Mouse (Mus musculus) lung, embryonic 15.5 days (tissue): ENCODE results near the gene Hnrnpdl. TPM values are rescaled to one million over a fixed set of nuclear protein-coding genes. Genes with fewer than 3 reads are reported as not detected.

Source experiments
- ATAC-seq: fragments of 200-750 bp; cut with Nextera tagmentation; 2 replicates; pipeline ENCODE4 v1.8.0; 2017; ENCODE audit warnings: moderate number of reproducible peaks, borderline replicate concordance; ENCODE audit not compliant: low FRiP score, low TSS enrichment; ENCODE audit errors: extremely low read depth
- H3K27ac ChIP-seq: fragments of 300-500 bp; sonication (generic); 2 replicates; pipeline ENCODE4 v1.5.1; 2015; ENCODE audit warnings: moderate library complexity, mild to moderate bottlenecking, inconsistent platforms
- H3K27me3 ChIP-seq: fragments of 300-500 bp; sonication (generic); 2 replicates; pipeline ENCODE4 v1.6.1; 2015; ENCODE audit warnings: inconsistent platforms
- H3K36me3 ChIP-seq: fragments of 300-500 bp; sonication (generic); 2 replicates; pipeline ENCODE4 v1.6.1; 2015; ENCODE audit warnings: inconsistent platforms
- H3K4me1 ChIP-seq: fragments of 300-500 bp; sonication (generic); 2 replicates; pipeline ENCODE4 v1.6.1; 2015; ENCODE audit warnings: inconsistent platforms
- H3K4me2 ChIP-seq: fragments of 300-500 bp; sonication (generic); 2 replicates; pipeline ENCODE4 v1.6.1; 2015; ENCODE audit warnings: inconsistent platforms, mild to moderate bottlenecking, moderate library complexity
- H3K4me3 ChIP-seq: fragments of 300-500 bp; sonication (generic); 2 replicates; pipeline ENCODE4 v1.5.1; 2015; ENCODE audit warnings: mild to moderate bottlenecking, inconsistent platforms
- H3K9ac ChIP-seq: fragments of 300-500 bp; sonication (generic); 2 replicates; pipeline ENCODE4 v1.6.1; 2015; ENCODE audit warnings: inconsistent platforms
- H3K9me3 ChIP-seq: fragments of 300-500 bp; sonication (generic); 2 replicates; pipeline ENCODE4 v1.6.1; 2016; ENCODE audit warnings: inconsistent platforms
- WGBS: fragments of 180-500 bp; shearing (Covaris S2); methylation state at CpG from one replicate; pipeline ENCODE4 v1.1.7; 2015; 5-methylcytosine and 5-hydroxymethylcytosine counted together
- polyA plus RNA-seq: library from polyadenylated mRNA; unstranded; fragments of >200 nt; fragmentation: Nextera tagmentation; extraction: Ambion mirVana; gene quantifications from 2 replicates; pipeline ENCODE4 v1.2.1, GENCODE M21; 2015

Hnrnpdl gene
- polyA plus RNA-seq, 1 experiment from 2014 or later, result 153 TPM

GRCm38 (mm10) chr5:99994680-99995079 lies 44.8 kb downstream of the Hnrnpdl start:
- no peaks in the 10 kb centered on the region for H3K27me3 ChIP-seq
- H3K36me3 ChIP-seq, result no peaks in the 10 kb centered on the region
- no peaks in the 10 kb centered on the region for H3K4me1 ChIP-seq
- no peaks in the 10 kb centered on the region for H3K9me3 ChIP-seq
- WGBS, result 93% methylated on average over 3 of the region's 3 CpGs
- no peak overlapping the region for H3K4me3 ChIP-seq
- H3K4me2 ChIP-seq, result no peak overlapping the region
- no peak for ATAC-seq
- H3K27ac ChIP-seq, result no peak overlapping the region
- no peak overlapping the region for H3K9ac ChIP-seq

- Histone ChIP-seq H3K27ac (no peak overlapping the region), H3K36me3 (no peaks in the 10 kb centered on the region), H3K4me3 (no peak overlapping the region), H3K4me2 (no peak overlapping the region), H3K27me3 (no peaks in the 10 kb centered on the region), H3K9ac (no peak overlapping the region), H3K9me3 (no peaks in the 10 kb centered on the region), H3K4me1 (no peaks in the 10 kb centered on the region)
- WGBS, result 63% methylated on average over 3 of the region's 3 CpGs
- no peak for ATAC-seq
These were observed 45.3 kb downstream of the Hnrnpdl start for GRCm38 (mm10) chr5:99994166-99994565.

Other genes starting within 250 kb of the Hnrnpdl start
- gene Vamp9, start 133.4 kb downstream of the Hnrnpdl start, polyA plus RNA-seq, result 0.36 TPM in 1 of 2 replicates, not detected in the other
- gene Hnrnpd, start 60.7 kb downstream of the Hnrnpdl start, polyA plus RNA-seq, result 201 and 229 TPM in 2 replicates
- 2.0 and 2.2 TPM in 2 replicates for gene 4930524J08Rik, start 60.6 kb downstream of the Hnrnpdl start, polyA plus RNA-seq
- gene Enoph1, start 321 bp upstream of the Hnrnpdl start, polyA plus RNA-seq, result 48.4 and 51.1 TPM in 2 replicates
- gene Tmem150c, start 120.1 kb upstream of the Hnrnpdl start, polyA plus RNA-seq, result 7.9 and 9.8 TPM in 2 replicates